Mouse (Mus musculus) hindbrain, embryonic 12.5 days (tissue): ENCODE data around the gene Mast2. TPM values are rescaled to one million over a fixed set of nuclear protein-coding genes. Genes with fewer than 3 reads are reported as not detected.
A peak's percentile ranks its signal among the peaks of the same experiment; 100 is the strongest.

Experiments used
- ATAC-seq: fragments of 200-750 bp; cut with Nextera tagmentation; 2 replicates; pipeline ENCODE4 v1.8.0; 2017; ENCODE audit warnings: moderate TSS enrichment; ENCODE audit not compliant: low FRiP score
- H3K27ac ChIP-seq: fragments of 300-500 bp; sonication (generic); 2 replicates; pipeline ENCODE4 v1.5.1; 2016; ENCODE audit warnings: mild to moderate bottlenecking
- H3K27me3 ChIP-seq: fragments of 300-500 bp; sonication (generic); 2 replicates; pipeline ENCODE4 v1.6.1; 2016; ENCODE audit warnings: mild to moderate bottlenecking
- H3K36me3 ChIP-seq: fragments of 300-500 bp; sonication (generic); 2 replicates; pipeline ENCODE4 v1.6.1; 2016; ENCODE audit warnings: mild to moderate bottlenecking
- H3K4me1 ChIP-seq: fragments of 300-500 bp; sonication (generic); 2 replicates; pipeline ENCODE4 v1.6.1; 2016
- H3K4me2 ChIP-seq: fragments of 300-500 bp; sonication (generic); replicated peaks from 2 replicates; pipeline ENCODE4 v1.6.1; 2016; ENCODE audit warnings: mild to moderate bottlenecking
- H3K4me3 ChIP-seq: fragments of 300-500 bp; sonication (generic); 2 replicates; pipeline ENCODE4 v1.5.1; 2016; ENCODE audit warnings: mild to moderate bottlenecking
- H3K9ac ChIP-seq: fragments of 300-500 bp; sonication (generic); 2 replicates; pipeline ENCODE4 v1.6.1; 2016; ENCODE audit warnings: mild to moderate bottlenecking, moderate library complexity
- H3K9me3 ChIP-seq: fragments of 300-500 bp; sonication (generic); replicated peaks from 2 replicates; pipeline ENCODE4 v1.6.1; 2016; ENCODE audit warnings: mild to moderate bottlenecking
- WGBS: fragments of 180-500 bp; shearing (Covaris S2); methylation state at CpG from one replicate; pipeline ENCODE4 v1.1.7; 2016; 5-methylcytosine and 5-hydroxymethylcytosine counted together
- polyA plus RNA-seq: library from polyadenylated mRNA; unstranded; fragments of >200 nt; fragmentation: Nextera tagmentation; extraction: Ambion mirVana; gene quantifications from 2 replicates; pipeline ENCODE4 v1.2.1, GENCODE M21; 2016

Mast2 gene
- polyA plus RNA-seq, 1 experiment from 2014 or later, result 43.2 TPM

DNA sequence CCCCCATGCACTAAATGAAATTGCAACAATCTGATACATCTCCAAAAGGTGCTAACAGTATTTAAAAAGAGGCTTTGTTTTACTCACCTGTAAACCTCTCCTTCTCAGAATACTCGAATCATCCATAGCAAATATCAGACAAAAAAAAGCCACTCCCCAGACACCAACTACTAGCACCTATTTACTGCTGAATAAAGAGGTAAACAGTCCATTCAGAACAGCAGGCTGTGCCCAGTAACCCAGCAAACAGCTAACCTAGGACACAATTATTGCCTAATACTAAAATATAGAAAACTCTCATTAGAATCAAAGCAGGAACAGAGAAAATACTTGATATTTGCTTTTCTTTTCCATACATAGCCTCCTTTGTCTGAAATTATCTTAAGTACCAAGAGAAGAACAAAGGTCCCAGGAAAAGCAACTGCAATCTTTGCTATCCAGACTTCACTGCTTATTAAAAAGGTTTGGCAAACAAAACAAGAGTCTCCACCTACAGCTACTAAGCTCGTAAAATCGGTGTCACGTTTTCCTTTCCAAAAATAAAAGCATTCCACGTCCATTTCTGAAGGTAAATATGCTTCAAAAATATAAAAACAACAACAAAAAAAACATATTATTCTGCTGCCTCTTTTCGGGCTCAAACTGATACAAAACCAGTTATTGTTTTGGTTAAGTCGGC, 58.6 kb downstream of the Mast2 start:
- Histone ChIP-seq H3K36me3 (no peaks in the 10 kb centered on the region), H3K4me2 (peak overlapping the region; percentile 51), H3K27ac (peak overlapping the region; percentile 84), H3K9ac (peak overlapping the region; percentile 64), H3K27me3 (no peaks in the 10 kb centered on the region), H3K9me3 (no peaks in the 10 kb centered on the region), H3K4me1 (peaks cover 7% of the 10 kb centered on the region), H3K4me3 (peak overlapping the region; percentile 26)
- ATAC-seq, result no peak
- 43% methylated on average over 7 of the region's 7 CpGs for WGBS

DNA sequence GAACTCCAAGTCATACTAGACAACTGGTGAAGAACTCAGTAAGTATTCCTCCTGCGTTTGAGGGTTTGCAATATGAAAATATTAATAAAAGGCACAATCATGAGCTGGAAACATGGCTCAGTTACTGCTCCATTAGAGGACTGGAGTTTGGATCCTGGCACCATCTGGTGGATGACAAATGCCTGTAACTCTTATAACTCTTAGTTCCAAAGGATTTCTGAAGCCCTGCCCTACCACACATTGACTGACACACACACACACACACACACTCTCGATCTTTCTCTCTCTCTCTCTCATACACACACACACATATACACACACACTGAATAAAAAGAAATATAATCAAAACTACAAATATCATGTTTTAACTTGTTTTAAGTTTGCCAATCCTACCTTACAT, 60.1 kb downstream of the Mast2 start:
- no peak overlapping the region for H3K4me3 ChIP-seq
- 84% methylated on average over 2 of the region's 2 CpGs for WGBS
- peak overlapping the region; percentile 3 for H3K4me2 ChIP-seq
- H3K36me3 ChIP-seq, result no peaks in the 10 kb centered on the region
- no peaks in the 10 kb centered on the region for H3K27me3 ChIP-seq
- H3K9ac ChIP-seq, result no peak overlapping the region
- H3K4me1 ChIP-seq, result peaks cover 7% of the 10 kb centered on the region
- no peak overlapping the region for H3K27ac ChIP-seq
- no peak for ATAC-seq
- H3K9me3 ChIP-seq, result no peaks in the 10 kb centered on the region

DNA sequence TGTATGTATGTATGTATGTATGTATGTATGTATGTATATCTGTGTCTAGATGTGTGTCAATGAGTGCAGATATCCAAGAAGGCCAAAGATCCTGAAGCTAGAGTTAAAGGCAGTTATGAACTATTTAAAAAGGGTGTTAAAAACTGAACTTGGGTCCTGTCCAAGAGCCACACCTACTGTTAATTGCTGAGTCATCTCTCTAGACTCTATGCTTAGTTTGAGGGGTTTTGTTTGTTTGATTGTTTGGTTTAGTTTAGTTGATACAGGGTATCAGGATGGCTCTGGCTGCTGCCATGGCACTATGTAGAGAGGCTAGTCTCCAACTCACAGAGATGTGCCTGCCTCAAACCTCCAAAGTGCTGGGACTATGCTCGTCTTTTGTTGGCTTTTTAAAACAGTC, 61.3 kb downstream of the Mast2 start:
- no peaks in the 10 kb centered on the region for H3K27me3 ChIP-seq
- no peak overlapping the region for H3K9ac ChIP-seq
- no peaks in the 10 kb centered on the region for H3K9me3 ChIP-seq
- H3K4me3 ChIP-seq, result no peak overlapping the region
- peaks cover 7% of the 10 kb centered on the region for H3K4me1 ChIP-seq
- no peak overlapping the region for H3K27ac ChIP-seq
- ATAC-seq, result no peak
- WGBS, result 91% methylated on average over 1 of the region's 1 CpGs
- H3K4me2 ChIP-seq, result no peak overlapping the region
- H3K36me3 ChIP-seq, result no peaks in the 10 kb centered on the region

DNA sequence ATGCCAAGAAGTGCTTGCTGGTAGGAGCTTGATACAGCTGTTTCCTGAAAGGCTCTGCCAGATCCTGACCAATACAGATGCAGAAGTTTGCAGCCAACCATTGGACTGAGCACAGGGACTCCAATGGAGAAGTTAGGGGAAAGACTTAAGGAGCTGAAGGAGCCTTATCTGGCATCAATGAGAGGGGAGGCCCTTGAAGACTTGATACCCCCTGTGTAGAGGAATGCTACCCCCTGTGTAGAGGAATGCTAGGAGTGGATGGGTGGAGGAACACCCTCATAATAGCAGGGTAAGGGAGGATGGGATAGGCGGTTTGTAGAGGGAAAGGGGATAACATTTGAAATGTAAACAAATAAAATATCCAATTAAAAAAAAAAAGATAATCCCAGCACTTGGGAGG, 65.9 kb downstream of the Mast2 start:
- H3K9me3 ChIP-seq, result no peaks in the 10 kb centered on the region
- H3K36me3 ChIP-seq, result no peaks in the 10 kb centered on the region
- no peaks in the 10 kb centered on the region for H3K27me3 ChIP-seq
- 35% methylated on average over 1 of the region's 1 CpGs for WGBS
- no peaks in the 10 kb centered on the region for H3K4me1 ChIP-seq
- ATAC-seq, result no peak
- no peak overlapping the region for H3K4me2 ChIP-seq
- no peak overlapping the region for H3K27ac ChIP-seq
- H3K4me3 ChIP-seq, result no peak overlapping the region
- H3K9ac ChIP-seq, result no peak overlapping the region

DNA sequence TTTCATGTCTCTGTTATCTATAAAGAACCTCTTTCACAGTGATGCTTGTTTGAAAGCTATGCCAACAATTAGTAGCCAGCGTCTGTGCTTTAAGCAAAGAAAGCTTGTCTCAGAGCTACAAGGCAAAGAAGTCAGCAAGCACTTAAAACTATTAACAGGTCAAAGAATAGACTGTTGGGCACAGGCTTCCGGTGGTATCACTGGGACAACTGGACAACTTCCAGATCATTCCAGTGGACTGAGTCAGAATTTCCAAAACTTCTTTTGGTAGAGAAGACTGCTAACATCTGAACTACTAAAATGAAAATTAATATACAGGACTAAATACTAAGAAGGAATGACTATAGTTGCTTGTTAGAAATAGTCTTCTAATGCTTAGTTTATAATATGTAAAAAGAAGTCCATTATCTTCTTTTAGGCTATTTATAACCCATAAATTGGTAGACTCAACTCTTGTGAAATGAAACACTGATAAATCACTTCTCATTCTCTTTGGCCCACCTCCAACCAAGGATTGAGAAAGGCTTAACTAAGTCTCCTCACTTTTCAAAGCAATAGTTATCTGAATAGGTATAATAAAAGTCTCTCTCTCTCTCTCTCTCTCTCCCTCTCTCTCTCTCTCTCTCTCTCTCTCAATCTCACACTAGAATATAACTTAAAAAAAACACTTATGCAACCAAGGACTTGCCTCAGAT, 85.9 kb downstream of the Mast2 start:
- 86% methylated on average over 2 of the region's 2 CpGs for WGBS
- Histone ChIP-seq H3K27ac (no peak overlapping the region), H3K36me3 (no peaks in the 10 kb centered on the region), H3K4me2 (no peak overlapping the region), H3K9me3 (no peaks in the 10 kb centered on the region), H3K4me1 (no peaks in the 10 kb centered on the region), H3K4me3 (no peak overlapping the region), H3K9ac (no peak overlapping the region), H3K27me3 (no peaks in the 10 kb centered on the region)
- ATAC-seq, result no peak

DNA sequence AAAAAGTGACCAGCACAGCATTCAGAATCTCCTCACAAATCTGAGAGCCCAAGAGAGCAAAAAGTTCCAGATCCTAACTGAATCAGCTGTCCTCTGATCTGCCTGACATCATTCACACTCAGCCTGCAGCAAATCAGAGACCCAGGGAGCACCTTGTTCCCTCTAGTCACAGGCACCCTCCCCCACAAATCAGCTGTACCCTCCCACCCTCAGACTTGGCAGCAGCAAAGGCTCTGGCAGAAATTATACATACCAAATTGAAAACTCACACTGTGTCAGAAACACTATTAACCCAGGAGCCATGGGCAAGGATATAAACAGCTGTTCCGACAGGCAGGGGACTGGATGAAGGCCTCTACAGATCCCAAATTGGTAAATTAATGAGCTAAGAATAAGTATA, 92.3 kb downstream of the Mast2 start:
- WGBS, result 82% methylated on average over 1 of the region's 1 CpGs
- H3K27me3 ChIP-seq, result no peaks in the 10 kb centered on the region
- H3K9me3 ChIP-seq, result no peaks in the 10 kb centered on the region
- H3K9ac ChIP-seq, result no peak overlapping the region
- H3K4me1 ChIP-seq, result no peaks in the 10 kb centered on the region
- H3K36me3 ChIP-seq, result no peaks in the 10 kb centered on the region
- no peak overlapping the region for H3K27ac ChIP-seq
- no peak for ATAC-seq
- H3K4me3 ChIP-seq, result no peak overlapping the region
- H3K4me2 ChIP-seq, result no peak overlapping the region

DNA sequence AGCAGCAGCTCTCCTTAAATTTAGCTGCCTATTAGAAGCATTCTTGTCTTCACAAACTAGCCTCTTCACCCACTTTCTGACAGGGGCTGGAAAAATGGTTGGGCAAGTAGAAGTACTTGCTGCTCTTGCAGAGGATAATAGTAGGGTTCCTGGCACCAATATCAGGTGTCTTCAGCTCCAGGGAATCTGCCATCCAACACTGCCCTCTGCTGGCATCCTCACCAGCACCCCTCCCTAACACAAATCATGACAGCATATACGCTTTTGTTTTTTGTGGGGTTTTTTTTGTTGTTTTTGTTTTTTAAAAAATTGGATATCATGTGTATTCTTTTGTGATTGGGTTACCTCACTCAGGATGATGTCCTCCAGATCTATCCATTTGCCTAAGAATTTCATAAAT, 105.9 kb downstream of the Mast2 start:
- Histone ChIP-seq H3K4me2 (no peak overlapping the region), H3K9ac (no peak overlapping the region), H3K27ac (no peak overlapping the region), H3K9me3 (no peaks in the 10 kb centered on the region), H3K4me1 (no peaks in the 10 kb centered on the region), H3K36me3 (no peaks in the 10 kb centered on the region), H3K4me3 (no peak overlapping the region), H3K27me3 (no peaks in the 10 kb centered on the region)
- ATAC-seq, result no peak
- 100% methylated on average over 1 of the region's 1 CpGs for WGBS

DNA sequence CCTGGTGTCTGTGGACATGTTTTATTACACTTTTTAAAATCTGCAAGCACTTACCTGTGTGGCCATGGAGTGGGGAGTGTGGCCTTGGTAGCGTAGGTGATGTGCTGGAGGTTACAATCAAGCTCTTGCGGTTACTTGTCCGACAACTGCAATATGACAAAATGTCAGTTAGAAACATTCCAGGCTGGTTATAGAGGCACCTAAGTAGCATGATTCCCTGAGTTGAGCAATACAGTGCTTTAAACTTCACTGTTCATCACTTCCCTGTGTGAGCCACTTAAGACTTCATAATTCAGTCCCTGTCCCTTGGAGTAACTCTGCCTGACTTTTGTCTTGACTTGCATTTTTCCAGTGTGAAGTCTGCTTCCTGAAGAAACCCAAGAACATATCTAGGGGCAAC, 111.1 kb downstream of the Mast2 start:
- H3K27ac ChIP-seq, result no peak overlapping the region
- no peaks in the 10 kb centered on the region for H3K4me1 ChIP-seq
- no peak overlapping the region for H3K9ac ChIP-seq
- no peaks in the 10 kb centered on the region for H3K9me3 ChIP-seq
- no peak overlapping the region for H3K4me2 ChIP-seq
- no peak for ATAC-seq
- no peak overlapping the region for H3K4me3 ChIP-seq
- 100% methylated on average over 3 of the region's 3 CpGs for WGBS
- 0 out of 2 replicates have a peak, but pooled peaks cover 7% of the 10 kb centered on the region for H3K36me3 ChIP-seq
- no peaks in the 10 kb centered on the region for H3K27me3 ChIP-seq

DNA sequence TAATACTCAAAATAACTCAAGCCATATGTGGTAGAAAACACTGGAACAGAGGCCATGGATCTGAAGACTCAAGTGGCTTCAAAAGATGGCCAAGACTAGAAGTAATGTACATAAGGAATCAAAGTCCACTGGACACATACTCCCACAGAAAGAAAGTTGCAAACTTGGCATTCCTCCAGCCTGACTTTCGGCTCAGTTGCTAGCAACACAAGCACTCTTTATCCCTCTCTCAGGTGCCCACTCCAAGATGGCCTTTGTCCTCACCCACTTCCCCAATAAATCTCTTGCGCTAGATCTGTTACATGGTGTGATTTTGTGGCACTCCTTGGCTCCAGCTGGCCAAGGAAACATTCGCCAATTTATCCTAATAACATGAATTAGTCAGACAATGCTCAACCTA, 111.5 kb downstream of the Mast2 start:
- H3K27ac ChIP-seq, result no peak overlapping the region
- no peaks in the 10 kb centered on the region for H3K4me1 ChIP-seq
- H3K36me3 ChIP-seq, result 0 out of 2 replicates have a peak, but pooled peaks cover 7% of the 10 kb centered on the region
- no peaks in the 10 kb centered on the region for H3K27me3 ChIP-seq
- no peak overlapping the region for H3K9ac ChIP-seq
- H3K9me3 ChIP-seq, result no peaks in the 10 kb centered on the region
- ATAC-seq, result no peak
- no peak overlapping the region for H3K4me3 ChIP-seq
- WGBS, result 95% methylated on average over 3 of the region's 3 CpGs
- H3K4me2 ChIP-seq, result no peak overlapping the region

DNA sequence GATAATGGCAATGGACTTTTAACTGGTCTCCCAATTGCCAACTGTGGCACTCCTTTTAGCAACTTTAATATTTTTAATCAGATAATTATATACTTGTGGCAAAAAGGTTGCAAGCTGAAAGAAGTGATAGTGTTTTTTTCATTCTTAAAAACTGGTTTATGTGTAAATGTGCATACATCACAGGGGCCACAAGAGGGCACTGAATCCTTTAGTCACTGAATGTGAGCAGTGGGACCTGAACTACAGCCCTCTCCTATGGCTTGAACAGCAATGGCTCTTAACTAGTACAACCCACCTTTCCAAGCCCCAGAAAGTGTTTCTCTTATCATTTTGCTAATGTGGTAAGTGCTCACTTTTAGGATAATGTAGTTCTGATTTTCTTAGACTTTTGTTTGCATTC, 121.9 kb downstream of the Mast2 start:
- no peak overlapping the region for H3K27ac ChIP-seq
- no peaks in the 10 kb centered on the region for H3K36me3 ChIP-seq
- H3K4me3 ChIP-seq, result no peak overlapping the region
- no peak overlapping the region for H3K9ac ChIP-seq
- ATAC-seq, result no peak
- no peaks in the 10 kb centered on the region for H3K9me3 ChIP-seq
- H3K4me2 ChIP-seq, result no peak overlapping the region
- H3K27me3 ChIP-seq, result no peaks in the 10 kb centered on the region
- H3K4me1 ChIP-seq, result no peaks in the 10 kb centered on the region

DNA sequence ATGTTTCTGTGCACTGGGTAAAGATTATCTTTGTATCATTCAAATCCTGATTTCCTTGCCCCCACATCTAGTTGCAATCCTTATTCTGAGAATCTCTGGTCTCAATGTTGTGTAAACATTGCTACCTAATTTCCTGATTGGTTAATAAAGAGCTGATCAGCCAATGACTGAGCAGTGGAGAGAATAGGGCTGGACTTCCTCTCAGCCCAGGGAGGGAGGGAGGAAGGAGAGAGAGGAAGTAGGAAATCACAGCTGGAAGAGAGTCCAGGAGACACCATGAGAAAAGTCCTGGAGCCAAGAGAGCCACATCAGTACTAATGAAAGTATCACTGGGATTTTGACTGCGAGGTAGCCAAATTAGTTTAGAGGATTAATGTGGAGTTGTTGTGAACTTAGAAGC, 127.7 kb downstream of the Mast2 start:
- 88% methylated on average over 1 of the region's 1 CpGs for WGBS
- no peak for ATAC-seq
- no peak overlapping the region for H3K4me2 ChIP-seq

DNA sequence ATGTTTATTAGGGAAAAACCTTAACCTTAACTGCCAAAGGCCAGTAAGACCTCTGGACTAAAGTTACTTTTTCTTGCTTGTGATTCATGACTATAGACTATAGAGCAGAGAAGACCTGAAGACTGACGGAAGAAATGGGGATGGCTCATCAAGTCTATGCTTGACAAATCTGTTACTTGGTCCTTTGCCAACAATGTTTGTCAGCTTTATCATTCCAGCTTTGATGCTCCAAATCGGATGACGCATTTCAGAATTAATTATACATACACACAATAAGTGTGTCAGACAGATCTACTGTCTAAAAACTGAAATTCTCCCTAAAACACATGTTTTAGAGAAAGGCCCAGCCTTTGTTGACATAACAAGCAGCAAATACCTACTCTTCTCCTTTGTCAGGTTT, 134.7 kb downstream of the Mast2 start:
- H3K27ac ChIP-seq, result no peak overlapping the region
- H3K4me1 ChIP-seq, result no peaks in the 10 kb centered on the region
- H3K9me3 ChIP-seq, result no peaks in the 10 kb centered on the region
- ATAC-seq, result no peak
- peaks cover 47% of the 10 kb centered on the region for H3K36me3 ChIP-seq
- no peak overlapping the region for H3K4me3 ChIP-seq
- H3K9ac ChIP-seq, result no peak overlapping the region
- no peaks in the 10 kb centered on the region for H3K27me3 ChIP-seq
- no peak overlapping the region for H3K4me2 ChIP-seq
- WGBS, result 96% methylated on average over 3 of the region's 3 CpGs

More for the DNA sequence above, 127.7 kb downstream of the Mast2 start:
- Histone ChIP-seq H3K4me3 (no peak overlapping the region), H3K36me3 (0 out of 2 replicates have a peak, but pooled peaks cover 1% of the 10 kb centered on the region), H3K27me3 (no peaks in the 10 kb centered on the region), H3K9ac (no peak overlapping the region), H3K9me3 (no peaks in the 10 kb centered on the region), H3K4me1 (no peaks in the 10 kb centered on the region), H3K27ac (no peak overlapping the region)

DNA sequence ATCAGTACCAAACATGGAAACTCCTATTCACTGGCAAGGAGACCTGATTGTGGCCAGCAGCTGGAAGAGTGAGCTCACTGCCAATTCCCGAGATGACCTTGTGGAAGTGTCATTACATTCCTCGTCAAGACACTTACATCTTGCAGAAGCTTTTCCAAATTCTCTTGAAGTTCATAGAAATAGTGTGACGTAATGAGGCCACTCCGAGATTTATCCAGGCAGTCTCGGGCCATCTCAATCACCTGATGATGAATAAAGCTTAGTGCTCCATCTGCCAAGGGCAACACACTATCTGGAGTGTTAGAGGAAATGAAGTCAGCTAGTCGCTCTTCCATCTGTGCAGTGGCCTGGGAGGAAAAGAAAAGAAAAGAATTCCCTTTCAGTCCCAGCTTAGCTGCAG, 141.9 kb downstream of the Mast2 start:
- H3K27me3 ChIP-seq, result no peaks in the 10 kb centered on the region
- no peak overlapping the region for H3K9ac ChIP-seq
- H3K36me3 ChIP-seq, result peaks cover 64% of the 10 kb centered on the region
- H3K4me1 ChIP-seq, result no peaks in the 10 kb centered on the region
- no peak overlapping the region for H3K4me2 ChIP-seq
- H3K9me3 ChIP-seq, result no peaks in the 10 kb centered on the region
- H3K27ac ChIP-seq, result no peak overlapping the region
- WGBS, result 98% methylated on average over 6 of the region's 6 CpGs
- ATAC-seq, result no peak
- H3K4me3 ChIP-seq, result no peak overlapping the region
